Mouse (Mus musculus) G1E (cell line): ENCODE measurements around the gene Bcl10. TPM values are rescaled to one million over a fixed set of nuclear protein-coding genes. Genes with fewer than 3 reads are reported as not detected.

Experiments used
- ATAC-seq: 2 replicates; pipeline ENCODE4 v1.8.0; 2016; ENCODE audit warnings: mild to moderate bottlenecking; ENCODE audit not compliant: insufficient number of reproducible peaks, poor library complexity, low FRiP score, severe bottlenecking; ENCODE audit errors: extremely low read depth
- DNase-seq: peaks from one replicate; pipeline ENCODE4 v3.0.0; 2012; ENCODE audit warnings: low spot score
- H3K27me3 ChIP-seq: 2 replicates; pipeline ENCODE4 v1.6.1; 2012; ENCODE audit warnings: mild to moderate bottlenecking, low read length, inconsistent platforms; ENCODE audit not compliant: insufficient read depth
- H3K36me3 ChIP-seq: replicated peaks from 2 replicates; pipeline ENCODE3; 2012; ENCODE audit warnings: mild to moderate bottlenecking, inconsistent platforms
- H3K4me1 ChIP-seq: 2 replicates; pipeline ENCODE4 v1.6.1; 2012; ENCODE audit warnings: low read depth, low read length, inconsistent platforms, mixed read lengths; ENCODE audit not compliant: insufficient read depth
- H3K4me3 ChIP-seq: 2 replicates; pipeline ENCODE4 v1.5.1; 2012; ENCODE audit warnings: low read depth, mild to moderate bottlenecking, inconsistent platforms, low read length, moderate library complexity, mixed read lengths
- H3K9me3 ChIP-seq: replicated peaks from 2 replicates; pipeline ENCODE4 v1.6.1; 2012; ENCODE audit warnings: inconsistent platforms
- CTCF ChIP-seq: IDR thresholded peaks from 2 replicates; pipeline ENCODE4 v1.5.1; 2012; ENCODE audit warnings: low read depth, low read length, inconsistent platforms, mixed read lengths
- GATA1 ChIP-seq: IDR thresholded peaks from 2 replicates; pipeline ENCODE4 v1.6.1; 2012; ENCODE audit warnings: borderline replicate concordance, low read length, inconsistent platforms, mixed read lengths
- GATA2 ChIP-seq: IDR thresholded peaks from 2 replicates; pipeline ENCODE4 v1.6.1; 2012; ENCODE audit warnings: low read depth, low read length, inconsistent platforms, borderline replicate concordance
- POLR2AphosphoS5 ChIP-seq: IDR thresholded peaks from 2 replicates; pipeline ENCODE4 v1.6.1; 2012; ENCODE audit warnings: low read depth, low read length, inconsistent platforms; ENCODE audit not compliant: insufficient replicate concordance
- TAL1 ChIP-seq: conservative IDR thresholded peaks from 2 replicates; pipeline ENCODE4 v1.6.1; 2012; ENCODE audit warnings: low read depth, low read length, inconsistent platforms, mixed read lengths
- polyA plus RNA-seq: library from polyadenylated mRNA; stranded (reverse); fragments of >175 nt; gene quantifications from 2 replicates; pipeline ENCODE4 v1.2.3, GENCODE M21; 2012
- total RNA-seq, 2 experiments: library from RNA; stranded (forward) in 1 of 2; stranded (reverse) in 1 of 2; fragments of 200-1000 nt in 1 of 2; fragments of >200 nt in 1 of 2; fragmentation: Nextera tagmentation in 1 of 2; gene quantifications; 2 replicates each; pipeline ENCODE4 v1.2.3; 2014 to 2017

Bcl10 gene
- total and polyA plus RNA-seq, 3 experiments = 24.4 to 53.9 (median 42.4) TPM

DNA sequence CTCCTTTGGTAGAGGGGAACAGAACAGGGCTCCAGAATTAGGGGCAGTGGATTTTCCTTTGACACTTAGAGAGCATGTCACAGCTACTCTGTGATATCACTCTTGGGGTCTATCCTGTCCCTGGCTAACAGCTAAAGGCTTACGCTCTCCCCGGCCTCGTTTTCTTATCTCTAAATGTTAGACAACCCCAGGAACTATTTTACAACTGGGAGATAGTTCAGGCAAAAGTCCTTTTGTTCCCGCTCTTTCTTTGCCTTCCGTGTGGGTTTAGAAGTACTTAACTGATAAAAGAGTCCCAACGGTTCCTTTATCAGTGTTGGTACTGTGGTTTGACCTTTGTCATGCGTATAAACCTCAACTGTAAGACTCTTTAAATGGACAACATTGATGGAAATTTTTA, 30.3 kb downstream of the Bcl10 start:
- ATAC-seq = peak; percentile 45
- Histone ChIP-seq H3K9me3 (peaks cover 12% of the 10 kb centered on the region), H3K4me1 (peaks cover 74% of the 10 kb centered on the region), H3K36me3 (peaks cover 4% of the 10 kb centered on the region), H3K4me3 (no peak overlapping the region; the same call in 1 of the 2 replicates), H3K27me3 (no peaks in the 10 kb centered on the region)
- 0 out of 2 replicates have a peak, but pooled peaks have one; percentile 18 for TF ChIP-seq TAL1
- no peak for TF ChIP-seq GATA2
- TF ChIP-seq POLR2AphosphoS5 = no peak
- TF ChIP-seq GATA1 = no peak
- no peak for TF ChIP-seq CTCF
- DNase-seq = peak; percentile 58

DNA sequence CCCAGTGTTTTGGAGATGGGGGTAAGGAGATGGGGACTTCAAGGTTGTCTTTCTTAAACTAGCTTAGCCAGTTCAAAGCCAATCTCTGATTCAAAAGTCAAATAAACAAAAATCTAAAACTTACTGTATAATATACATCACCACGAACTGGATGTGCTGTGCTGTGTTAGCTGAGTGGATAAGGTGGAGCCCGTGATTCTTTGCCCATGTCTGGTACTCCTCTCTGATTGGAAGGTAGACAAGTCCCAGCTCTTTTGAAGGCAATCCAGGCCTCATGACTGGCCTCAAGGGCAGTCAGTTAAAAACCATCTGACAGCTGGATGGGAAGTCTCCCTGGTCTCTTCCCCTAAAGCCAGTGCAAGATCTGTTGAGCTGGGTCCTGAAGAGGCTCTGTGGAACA, 30.8 kb downstream of the Bcl10 start:
- H3K27me3 ChIP-seq = no peaks in the 10 kb centered on the region
- peaks cover 17% of the 10 kb centered on the region for H3K9me3 ChIP-seq
- H3K36me3 ChIP-seq = peaks cover 4% of the 10 kb centered on the region
- DNase-seq = peak; percentile 29
- ATAC-seq = peak; percentile 32
- H3K4me3 ChIP-seq = no peak overlapping the region
- TF ChIP-seq POLR2AphosphoS5 = no peak
- no peak for TF ChIP-seq TAL1
- TF ChIP-seq GATA1 = no peak
- TF ChIP-seq GATA2 = no peak
- no peak for TF ChIP-seq CTCF
- H3K4me1 ChIP-seq = peaks cover 71% of the 10 kb centered on the region

DNA sequence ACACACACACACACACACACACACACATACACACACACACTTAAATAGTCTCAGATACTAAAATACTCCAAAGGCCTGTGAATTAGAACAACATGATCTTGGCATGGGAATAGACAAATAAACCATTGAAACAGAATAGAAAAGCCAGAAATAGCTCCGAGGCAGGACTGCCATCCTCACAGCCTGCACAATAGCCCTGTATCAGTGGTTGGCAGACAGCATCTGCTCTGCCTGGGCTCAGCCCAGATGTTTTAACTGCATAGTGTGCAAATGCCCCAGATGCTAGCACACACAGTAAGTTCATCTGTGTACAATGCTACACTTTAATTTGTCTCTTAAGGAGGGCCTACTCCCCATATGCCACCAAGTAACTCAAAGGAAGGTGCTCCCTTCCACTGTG, 37.2 kb downstream of the Bcl10 start:
- no peak for DNase-seq
- ATAC-seq = peak; percentile 35; the same call in 1 of the 2 replicates
- no peak overlapping the region for H3K4me3 ChIP-seq
- H3K36me3 ChIP-seq = peaks cover 4% of the 10 kb centered on the region
- H3K27me3 ChIP-seq = no peaks in the 10 kb centered on the region
- H3K9me3 ChIP-seq = peaks cover 19% of the 10 kb centered on the region
- TF ChIP-seq TAL1 = peak; percentile 40; the same call in 1 of the 2 replicates
- TF ChIP-seq GATA1 = no peak
- no peak for TF ChIP-seq GATA2
- no peak for TF ChIP-seq POLR2AphosphoS5
- H3K4me1 ChIP-seq = peaks cover 65% of the 10 kb centered on the region

DNA sequence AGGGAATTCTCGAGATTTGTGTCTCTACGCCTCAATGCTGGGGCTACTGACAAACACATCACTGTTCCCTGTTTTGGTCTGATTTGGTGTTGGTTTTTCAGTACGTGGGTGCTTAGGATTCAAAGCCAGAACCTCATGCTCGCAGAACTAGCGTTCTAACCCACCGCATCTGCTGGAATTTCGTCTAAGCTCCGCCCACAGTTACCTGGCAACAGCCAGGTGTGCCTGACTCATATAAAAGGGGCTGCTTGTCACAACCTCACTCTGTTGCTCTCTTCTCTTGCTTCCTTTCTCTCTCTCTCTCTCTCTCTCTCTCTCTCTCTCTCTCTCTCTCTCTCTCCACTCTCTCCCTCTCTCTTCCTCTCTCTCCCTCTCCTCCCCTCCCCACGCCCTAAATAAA, 39.8 kb downstream of the Bcl10 start:
- no peak for DNase-seq
- peaks cover 12% of the 10 kb centered on the region for H3K9me3 ChIP-seq
- no peak for ATAC-seq
- peaks cover 59% of the 10 kb centered on the region for H3K4me1 ChIP-seq
- no peaks in the 10 kb centered on the region for H3K27me3 ChIP-seq
- H3K4me3 ChIP-seq = no peak overlapping the region
- TF ChIP-seq POLR2AphosphoS5 = no peak
- no peak for TF ChIP-seq GATA2
- H3K36me3 ChIP-seq = peaks cover 2% of the 10 kb centered on the region

DNA sequence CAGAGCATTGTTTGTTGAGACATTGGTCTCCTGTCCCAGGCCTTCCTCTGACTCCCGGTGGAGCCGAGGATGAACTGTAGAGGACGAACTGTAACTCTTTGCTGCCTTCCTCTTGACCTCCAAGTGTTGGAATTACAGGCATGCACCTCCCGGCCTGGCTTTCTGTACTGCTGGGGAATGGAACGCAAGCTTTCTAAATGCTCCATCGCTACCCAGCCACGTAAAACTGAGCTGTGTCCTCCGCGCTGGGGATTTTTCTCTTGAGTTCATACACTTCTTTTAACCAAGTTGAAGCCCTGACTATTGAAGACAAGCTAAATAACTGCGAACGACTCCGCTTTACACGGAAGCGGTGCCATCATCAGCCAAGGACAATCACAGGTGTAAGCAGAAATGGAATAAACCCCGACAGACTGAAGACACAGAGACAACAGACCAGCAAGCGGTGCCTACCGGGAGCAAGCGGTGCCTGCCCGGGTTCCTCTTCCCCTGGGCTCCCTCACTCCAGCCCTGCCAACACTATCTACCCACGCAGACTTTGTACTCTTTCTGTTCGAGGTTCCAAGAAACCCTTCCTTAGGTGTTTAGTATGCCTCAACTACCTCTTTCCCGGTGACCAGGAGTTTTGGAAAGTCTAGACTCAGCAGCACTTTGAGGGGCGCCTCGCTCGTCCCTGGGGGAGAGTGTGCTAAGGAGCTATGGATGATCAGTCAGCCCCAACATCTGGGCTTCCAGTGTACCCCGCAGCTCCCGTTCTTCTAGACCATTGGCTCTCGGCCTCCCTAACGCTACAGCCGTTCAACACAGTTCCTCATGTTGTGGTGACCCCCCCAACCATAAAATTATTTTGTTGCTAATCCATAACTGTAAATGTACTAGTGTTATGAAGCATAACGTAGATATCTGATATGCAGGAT, 40.8 kb downstream of the Bcl10 start:
- H3K9me3 ChIP-seq = peaks cover 3% of the 10 kb centered on the region; the same call in 1 of the 2 replicates
- peaks cover 55% of the 10 kb centered on the region for H3K4me1 ChIP-seq
- peak overlapping the region; percentile 45; the same call in 1 of the 2 replicates for H3K4me3 ChIP-seq
- no peaks in the 10 kb centered on the region for H3K27me3 ChIP-seq
- DNase-seq (peak; percentile 47), ATAC-seq (peak; percentile 31)
- no peaks in the 10 kb centered on the region for H3K36me3 ChIP-seq
- TF ChIP-seq GATA2 (no peak), POLR2AphosphoS5 (no peak), CTCF (no peak), GATA1 (no peak), TAL1 (no peak)

DNA sequence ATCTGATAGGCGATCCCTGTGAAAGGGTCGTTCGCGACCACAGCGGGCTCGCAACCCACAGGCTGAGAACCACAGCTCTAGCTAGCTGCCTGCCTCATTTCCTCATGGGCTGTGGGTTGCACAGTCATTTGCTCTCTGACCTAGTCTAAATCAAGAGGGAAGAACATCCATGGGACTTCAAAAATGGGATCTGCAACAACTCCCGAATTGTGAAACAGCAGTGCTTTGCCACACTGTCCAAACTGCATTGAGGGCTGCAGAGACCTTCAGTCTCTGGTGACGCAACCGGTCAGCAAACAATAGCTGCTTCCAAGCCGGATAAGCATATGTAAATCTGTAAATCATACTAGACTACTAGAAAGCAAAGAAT, 41.4 kb downstream of the Bcl10 start:
- ATAC-seq (0 out of 2 replicates have a peak, but pooled peaks have one; percentile 19), DNase-seq (no peak)
- Histone ChIP-seq H3K27me3 (no peaks in the 10 kb centered on the region), H3K4me3 (peak overlapping the region; percentile 45; the same call in 1 of the 2 replicates), H3K4me1 (peaks cover 55% of the 10 kb centered on the region), H3K9me3 (no peaks in the 10 kb centered on the region), H3K36me3 (no peaks in the 10 kb centered on the region)
- TF ChIP-seq GATA1 = no peak
- TF ChIP-seq POLR2AphosphoS5 = no peak
- TF ChIP-seq GATA2 = no peak
- no peak for TF ChIP-seq TAL1
- TF ChIP-seq CTCF = no peak
